Mouse (Mus musculus) limb, embryonic 13.5 days (tissue): ENCODE results near the gene Maf. TPM values are rescaled to one million over a fixed set of nuclear protein-coding genes. Genes with fewer than 3 reads are reported as not detected.

ENCODE experiments used
- ATAC-seq: fragments of 200-750 bp; cut with Nextera tagmentation; 2 replicates; pipeline ENCODE4 v1.8.0; 2017; ENCODE audit warnings: low read depth, moderate number of reproducible peaks, moderate TSS enrichment; ENCODE audit not compliant: low FRiP score
- H3K27ac ChIP-seq: fragments of 300-500 bp; sonication (generic); 2 replicates; pipeline ENCODE4 v1.5.1; 2015; ENCODE audit warnings: inconsistent platforms, mild to moderate bottlenecking, moderate library complexity
- H3K27me3 ChIP-seq: fragments of 300-500 bp; sonication (generic); 2 replicates; pipeline ENCODE4 v1.6.1; 2015; ENCODE audit warnings: mild to moderate bottlenecking, inconsistent platforms
- H3K36me3 ChIP-seq: fragments of 300-500 bp; sonication (generic); 2 replicates; pipeline ENCODE4 v1.6.1; 2015; ENCODE audit warnings: inconsistent platforms, mild to moderate bottlenecking, moderate library complexity
- H3K4me1 ChIP-seq: fragments of 300-500 bp; sonication (generic); 2 replicates; pipeline ENCODE4 v1.6.1; 2015; ENCODE audit warnings: inconsistent platforms
- H3K4me2 ChIP-seq: fragments of 300-500 bp; sonication (generic); replicated peaks from 2 replicates; pipeline ENCODE4 v1.6.1; 2015; ENCODE audit warnings: inconsistent platforms, mild to moderate bottlenecking, moderate library complexity
- H3K4me3 ChIP-seq: fragments of 300-500 bp; sonication (generic); 2 replicates; pipeline ENCODE4 v1.5.1; 2015; ENCODE audit warnings: moderate library complexity, mild to moderate bottlenecking, inconsistent platforms
- H3K9ac ChIP-seq: fragments of 300-500 bp; sonication (generic); 2 replicates; pipeline ENCODE4 v1.6.1; 2015; ENCODE audit warnings: mild to moderate bottlenecking, inconsistent platforms
- H3K9me3 ChIP-seq: fragments of 300-500 bp; sonication (generic); 2 replicates; pipeline ENCODE4 v1.6.1; 2016; ENCODE audit warnings: inconsistent platforms
- WGBS: fragments of 180-500 bp; shearing (Covaris S2); methylation state at CpG from one replicate; pipeline ENCODE4 v1.1.7; 2015; 5-methylcytosine and 5-hydroxymethylcytosine counted together
- polyA plus RNA-seq: library from polyadenylated mRNA; unstranded; fragments of >200 nt; fragmentation: Nextera tagmentation; extraction: Ambion mirVana; gene quantifications from 2 replicates; pipeline ENCODE4 v1.2.1, GENCODE M21; 2015

Maf gene
- polyA plus RNA-seq, 1 experiment from 2014 or later, result 8.1 TPM

GRCm38 (mm10) chr8:115726807-115727206 is 19.2 kb upstream of the Maf start:
- no peak overlapping the region for H3K4me3 ChIP-seq
- H3K27me3 ChIP-seq, result no peaks in the 10 kb centered on the region
- no peak for ATAC-seq
- H3K4me2 ChIP-seq, result no peak overlapping the region
- no peak overlapping the region for H3K27ac ChIP-seq
- H3K9ac ChIP-seq, result no peak overlapping the region
- no peaks in the 10 kb centered on the region for H3K9me3 ChIP-seq
- H3K4me1 ChIP-seq, result no peaks in the 10 kb centered on the region
- no peaks in the 10 kb centered on the region for H3K36me3 ChIP-seq
- 89% methylated on average over 3 of the region's 3 CpGs for WGBS

- Histone ChIP-seq H3K27me3 (no peaks in the 10 kb centered on the region), H3K36me3 (no peaks in the 10 kb centered on the region), H3K4me2 (no peak overlapping the region), H3K9me3 (no peaks in the 10 kb centered on the region), H3K4me1 (no peaks in the 10 kb centered on the region), H3K27ac (no peak overlapping the region), H3K4me3 (no peak overlapping the region), H3K9ac (no peak overlapping the region)
- 58% methylated on average over 4 of the region's 4 CpGs for WGBS
- ATAC-seq, result no peak
Observed at GRCm38 (mm10) chr8:115726231-115726630, 18.6 kb upstream of the Maf start.

GRCm38 (mm10) chr8:115719126-115719525 is 11.5 kb upstream of the Maf start:
- H3K4me1 ChIP-seq, result peaks cover 5% of the 10 kb centered on the region; the same call in 1 of the 2 replicates
- H3K9ac ChIP-seq, result no peak overlapping the region
- H3K4me2 ChIP-seq, result no peak overlapping the region
- no peak overlapping the region for H3K27ac ChIP-seq
- H3K36me3 ChIP-seq, result no peaks in the 10 kb centered on the region
- 86% methylated on average over 7 of the region's 7 CpGs for WGBS
- no peak overlapping the region for H3K4me3 ChIP-seq
- H3K9me3 ChIP-seq, result no peaks in the 10 kb centered on the region
- no peak for ATAC-seq
- peaks cover 28% of the 10 kb centered on the region for H3K27me3 ChIP-seq

GRCm38 (mm10) chr8:115718621-115719020 is 11.0 kb upstream of the Maf start:
- Histone ChIP-seq H3K9ac (no peak overlapping the region), H3K36me3 (no peaks in the 10 kb centered on the region), H3K27me3 (peaks cover 28% of the 10 kb centered on the region), H3K4me3 (no peak overlapping the region), H3K9me3 (no peaks in the 10 kb centered on the region), H3K4me2 (no peak overlapping the region), H3K27ac (no peak overlapping the region), H3K4me1 (peaks cover 5% of the 10 kb centered on the region; the same call in 1 of the 2 replicates)
- WGBS, result 85% methylated on average over 6 of the region's 6 CpGs
- ATAC-seq, result no peak

- H3K4me3 ChIP-seq, result no peak overlapping the region
- no peak for ATAC-seq
- peaks cover 9% of the 10 kb centered on the region for H3K4me1 ChIP-seq
- H3K27me3 ChIP-seq, result peaks cover 55% of the 10 kb centered on the region
- no peaks in the 10 kb centered on the region for H3K9me3 ChIP-seq
- H3K9ac ChIP-seq, result no peak overlapping the region
- no peak overlapping the region for H3K4me2 ChIP-seq
- H3K27ac ChIP-seq, result no peak overlapping the region
- H3K36me3 ChIP-seq, result no peaks in the 10 kb centered on the region
- 76% methylated on average over 4 of the region's 4 CpGs for WGBS
Observed at GRCm38 (mm10) chr8:115715262-115715661, 7.7 kb upstream of the Maf start.

GRCm38 (mm10) chr8:115711106-115711505 is 3.5 kb upstream of the Maf start:
- no peak overlapping the region for H3K4me3 ChIP-seq
- no peak overlapping the region for H3K4me2 ChIP-seq
- no peak for ATAC-seq
- no peaks in the 10 kb centered on the region for H3K9me3 ChIP-seq
- no peak overlapping the region for H3K9ac ChIP-seq
- H3K27me3 ChIP-seq, result peaks cover 44% of the 10 kb centered on the region
- no peak overlapping the region for H3K27ac ChIP-seq
- H3K36me3 ChIP-seq, result no peaks in the 10 kb centered on the region
- H3K4me1 ChIP-seq, result peaks cover 15% of the 10 kb centered on the region
- 53% methylated on average over 11 of the region's 11 CpGs for WGBS

- Histone ChIP-seq H3K36me3 (no peaks in the 10 kb centered on the region), H3K9ac (no peak overlapping the region), H3K9me3 (no peaks in the 10 kb centered on the region), H3K4me1 (peaks cover 22% of the 10 kb centered on the region), H3K4me2 (no peak overlapping the region), H3K27me3 (peaks cover 38% of the 10 kb centered on the region), H3K27ac (no peak overlapping the region), H3K4me3 (no peak overlapping the region)
- WGBS, result 62% methylated on average over 8 of the region's 8 CpGs
- ATAC-seq, result no peak
Observed at GRCm38 (mm10) chr8:115709931-115710330, 2.3 kb upstream of the Maf start.

GRCm38 (mm10) chr8:115708936-115709780 is 1.6 kb upstream of the Maf start:
- 1% methylated on average over 19 of the region's 19 CpGs for WGBS

GRCm38 (mm10) chr8:115706861-115707730 is 498 bp downstream of the Maf start:
- peak; percentile 76 for ATAC-seq
- WGBS, result under 1% methylated on average over 63 of the region's 76 CpGs
- Histone ChIP-seq H3K27ac (peak overlapping the region; percentile 92), H3K9ac (peak overlapping the region; percentile 88), H3K4me1 (peaks cover 22% of the 10 kb centered on the region), H3K36me3 (no peaks in the 10 kb centered on the region), H3K27me3 (peaks cover 21% of the 10 kb centered on the region), H3K9me3 (no peaks in the 10 kb centered on the region), H3K4me3 (peak overlapping the region; percentile 69), H3K4me2 (peak overlapping the region; percentile 88)

More at GRCm38 (mm10) chr8:115708936-115709780, 1.6 kb upstream of the Maf start:
- H3K9ac ChIP-seq, result no peak overlapping the region
- no peak overlapping the region for H3K27ac ChIP-seq
- H3K4me3 ChIP-seq, result peak overlapping the region; percentile 69
- no peak for ATAC-seq
- peaks cover 22% of the 10 kb centered on the region for H3K4me1 ChIP-seq
- H3K36me3 ChIP-seq, result no peaks in the 10 kb centered on the region
- H3K9me3 ChIP-seq, result no peaks in the 10 kb centered on the region
- H3K27me3 ChIP-seq, result peaks cover 34% of the 10 kb centered on the region
- peak overlapping the region; percentile 88 for H3K4me2 ChIP-seq

GRCm38 (mm10) chr8:115706411-115706860 is 1.2 kb downstream of the Maf start:
- Histone ChIP-seq H3K27me3 (peaks cover 15% of the 10 kb centered on the region), H3K9ac (peak overlapping the region; percentile 88), H3K4me1 (peaks cover 26% of the 10 kb centered on the region), H3K4me2 (peak overlapping the region; percentile 88), H3K36me3 (no peaks in the 10 kb centered on the region), H3K27ac (peak overlapping the region; percentile 92), H3K4me3 (peak overlapping the region; percentile 69), H3K9me3 (no peaks in the 10 kb centered on the region)
- ATAC-seq, result no peak
- under 1% methylated on average over 39 of the region's 39 CpGs for WGBS

- peak overlapping the region; percentile 69 for H3K4me3 ChIP-seq
- ATAC-seq, result no peak
- H3K27me3 ChIP-seq, result peaks cover 8% of the 10 kb centered on the region
- no peaks in the 10 kb centered on the region for H3K36me3 ChIP-seq
- peak overlapping the region; percentile 44; the same call in 1 of the 2 replicates for H3K27ac ChIP-seq
- H3K4me1 ChIP-seq, result peaks cover 23% of the 10 kb centered on the region
- H3K4me2 ChIP-seq, result peak overlapping the region; percentile 88
- WGBS, result 0% methylated on average over 35 of the region's 36 CpGs
- H3K9ac ChIP-seq, result peak overlapping the region; percentile 88
- no peaks in the 10 kb centered on the region for H3K9me3 ChIP-seq
Observed at GRCm38 (mm10) chr8:115705591-115706110, 1.9 kb downstream of the Maf start.

GRCm38 (mm10) chr8:115703056-115703455 is 4.5 kb downstream of the Maf start:
- no peak for ATAC-seq
- peaks cover 9% of the 10 kb centered on the region; the same call in 1 of the 2 replicates for H3K27me3 ChIP-seq
- no peaks in the 10 kb centered on the region for H3K9me3 ChIP-seq
- no peak overlapping the region for H3K4me3 ChIP-seq
- H3K4me2 ChIP-seq, result no peak overlapping the region
- H3K9ac ChIP-seq, result no peak overlapping the region
- H3K36me3 ChIP-seq, result no peaks in the 10 kb centered on the region
- no peak overlapping the region for H3K27ac ChIP-seq
- peaks cover 31% of the 10 kb centered on the region for H3K4me1 ChIP-seq
- 85% methylated on average over 4 of the region's 4 CpGs for WGBS
